Mouse (Mus musculus) heart, postnatal 0 days (tissue): Measurements from ENCODE around the gene Cib1. TPM values are rescaled to one million over a fixed set of nuclear protein-coding genes. Genes with fewer than 3 reads are reported as not detected.
A peak's percentile ranks its signal among the peaks of the same experiment; 100 is the strongest.

Source experiments
- ATAC-seq: fragments of 200-750 bp; cut with Nextera tagmentation; 2 replicates; pipeline ENCODE4 v1.8.0; 2017; ENCODE audit warnings: low read depth, moderate number of reproducible peaks, moderate library complexity; ENCODE audit not compliant: insufficient read depth
- DNase-seq: peaks from one replicate; pipeline ENCODE4 v3.0.0-alpha.2; 2016; ENCODE audit warnings: low spot score
- H3K27ac ChIP-seq: fragments of 300-500 bp; sonication (generic); 2 replicates; pipeline ENCODE4 v1.5.1; 2014; ENCODE audit warnings: low read depth, mild to moderate bottlenecking
- H3K27me3 ChIP-seq: fragments of 300-500 bp; sonication (generic); 2 replicates; pipeline ENCODE4 v1.6.1; 2014; ENCODE audit warnings: low read length, mixed read lengths; ENCODE audit not compliant: control insufficient read depth, insufficient read depth
- H3K36me3 ChIP-seq: fragments of 300-500 bp; sonication (generic); replicated peaks from 2 replicates; pipeline ENCODE4 v1.6.1; 2014; ENCODE audit warnings: low read length, mixed read lengths; ENCODE audit not compliant: control insufficient read depth, insufficient read depth
- H3K4me1 ChIP-seq: fragments of 300-500 bp; sonication (generic); 2 replicates; pipeline ENCODE4 v1.6.1; 2014; ENCODE audit warnings: antibody characterized with exemption; ENCODE audit not compliant: control insufficient read depth, insufficient read depth
- H3K4me2 ChIP-seq: fragments of 300-500 bp; sonication (generic); 2 replicates; pipeline ENCODE4 v1.6.1; 2014; ENCODE audit warnings: low read depth, mild to moderate bottlenecking, low read length, moderate library complexity
- H3K4me3 ChIP-seq: fragments of 300-500 bp; sonication (generic); 2 replicates; pipeline ENCODE4 v1.5.1; 2014; ENCODE audit warnings: low read depth, low read length
- H3K9ac ChIP-seq: fragments of 300-500 bp; sonication (generic); replicated peaks from 2 replicates; pipeline ENCODE4 v1.6.1; 2014; ENCODE audit warnings: low read depth, low read length, mixed read lengths
- H3K9me3 ChIP-seq: fragments of 300-500 bp; sonication (generic); replicated peaks from 2 replicates; pipeline ENCODE4 v1.6.1; 2016; ENCODE audit warnings: low read length; ENCODE audit not compliant: control insufficient read depth
- CTCF ChIP-seq: IDR thresholded peaks from 2 replicates; pipeline ENCODE4 v1.5.1; 2016; ENCODE audit warnings: antibody characterized with exemption, control low read depth, low read depth
- EP300 ChIP-seq: IDR thresholded peaks from 2 replicates; pipeline ENCODE4 v1.6.1; 2016; ENCODE audit warnings: antibody characterized with exemption, low read depth
- WGBS: fragments of 180-500 bp; shearing (Covaris S2); extraction: QIAGEN DNeasy Blood & Tissue Kit; methylation state at CpG from one replicate; pipeline ENCODE4 v1.1.7; 2014; 5-methylcytosine and 5-hydroxymethylcytosine counted together
- polyA plus RNA-seq: library from polyadenylated mRNA; unstranded; fragments of >200 nt; fragmentation: Nextera tagmentation; extraction: Ambion mirVana; gene quantifications from 2 replicates; pipeline ENCODE4 v1.2.1, GENCODE M21; 2015
- total RNA-seq: library from RNA; depleted of rRNA; stranded (reverse); fragments of >200 nt; gene quantifications from 2 replicates; pipeline ENCODE4 v1.2.3, GENCODE M21; 2014; ENCODE audit warnings: low replicate concordance

Gene Cib1
- total and polyA plus RNA-seq, 2 experiments from 2014 or later, result 26.0 to 57.4 TPM

GRCm38 (mm10) chr7:80269751-80270255, 37.2 kb upstream of the Cib1 start:
- H3K4me1 ChIP-seq, result peaks cover 23% of the 10 kb centered on the region
- H3K4me2 ChIP-seq, result peak overlapping the region; percentile 83
- peak; percentile 66 for ATAC-seq
- DNase-seq, result peak; percentile 42
- H3K27ac ChIP-seq, result peak overlapping the region; percentile 85
- H3K9ac ChIP-seq, result peak overlapping the region; percentile 56
- WGBS, result under 1% methylated on average over 23 of the region's 23 CpGs
- TF ChIP-seq CTCF (no peak), EP300 (no peak)
- H3K4me3 ChIP-seq, result peak overlapping the region; percentile 73
- peaks cover 37% of the 10 kb centered on the region for H3K36me3 ChIP-seq
- no peaks in the 10 kb centered on the region for H3K27me3 ChIP-seq
- H3K9me3 ChIP-seq, result peaks cover 6% of the 10 kb centered on the region; the same call in 1 of the 2 replicates

- Histone ChIP-seq H3K27ac (peak within 1 kb of the TSS; percentile 85), H3K4me3 (peak within 1 kb of the TSS; percentile 73), H3K4me2 (peak within 1 kb of the TSS; percentile 83), H3K4me1 (peaks cover 23% of the 10 kb centered on the region), H3K27me3 (no peaks in the 10 kb centered on the region), H3K36me3 (peaks cover 37% of the 10 kb centered on the region), H3K9ac (peak within 1 kb of the TSS; percentile 56), H3K9me3 (no peaks in the 10 kb centered on the region)
- WGBS, result 4% methylated on average over 21 of the region's 21 CpGs
- ATAC-seq (peak; percentile 90), DNase-seq (peak; percentile 91)
- TF ChIP-seq CTCF, result no peak
- no peak for TF ChIP-seq EP300
These were observed 36.5 kb upstream of the Cib1 start, which contains the start of gene Vps33b for GRCm38 (mm10) chr7:80268897-80269750. Gene Vps33b, plus strand, starts transcription at chr7:80269649.

GRCm38 (mm10) chr7:80267764-80268163, 35.2 kb upstream of the Cib1 start:
- Histone ChIP-seq H3K4me1 (peaks cover 23% of the 10 kb centered on the region), H3K4me3 (no peak overlapping the region), H3K4me2 (no peak overlapping the region), H3K27ac (no peak overlapping the region), H3K9ac (no peak overlapping the region), H3K27me3 (no peaks in the 10 kb centered on the region), H3K9me3 (no peaks in the 10 kb centered on the region), H3K36me3 (peaks cover 41% of the 10 kb centered on the region)
- 55% methylated on average over 1 of the region's 1 CpGs for WGBS
- TF ChIP-seq CTCF (no peak), EP300 (no peak)
- DNase-seq, result no peak
- no peak for ATAC-seq

- no peaks in the 10 kb centered on the region for H3K9me3 ChIP-seq
- H3K36me3 ChIP-seq, result peaks cover 38% of the 10 kb centered on the region
- H3K4me1 ChIP-seq, result peaks cover 16% of the 10 kb centered on the region
- ATAC-seq (no peak), DNase-seq (no peak)
- H3K9ac ChIP-seq, result no peak overlapping the region
- H3K27me3 ChIP-seq, result peaks cover under 1% of the 10 kb centered on the region; the same call in 1 of the 2 replicates
- WGBS, result 88% methylated on average over 12 of the region's 12 CpGs
- H3K4me2 ChIP-seq, result no peak overlapping the region
- TF ChIP-seq EP300 (no peak), CTCF (no peak)
- H3K27ac ChIP-seq, result no peak overlapping the region
- H3K4me3 ChIP-seq, result no peak overlapping the region
These were observed 32.0 kb upstream of the Cib1 start for GRCm38 (mm10) chr7:80264606-80265005.

- ATAC-seq (no peak; the same call in 1 of the 2 replicates), DNase-seq (peak; percentile 17)
- H3K9me3 ChIP-seq, result no peaks in the 10 kb centered on the region
- peak overlapping the region; percentile 85 for H3K4me2 ChIP-seq
- TF ChIP-seq CTCF (no peak), EP300 (no peak)
- H3K4me3 ChIP-seq, result peak overlapping the region; percentile 80
- H3K27ac ChIP-seq, result peak overlapping the region; percentile 85
- peaks cover 33% of the 10 kb centered on the region for H3K36me3 ChIP-seq
- under 1% methylated on average over 32 of the region's 32 CpGs for WGBS
- peaks cover 5% of the 10 kb centered on the region for H3K27me3 ChIP-seq
- H3K9ac ChIP-seq, result peak overlapping the region; percentile 85
- H3K4me1 ChIP-seq, result peaks cover 8% of the 10 kb centered on the region
These were observed 28.9 kb upstream of the Cib1 start for GRCm38 (mm10) chr7:80261372-80261990.
